Mouse (Mus musculus): Measurements from ENCODE around the gene Immp2l. TPM values are rescaled to one million over a fixed set of nuclear protein-coding genes. Genes with fewer than 3 reads are reported as not detected.

Immp2l gene
- total RNA-seq, 1 experiment: 11.4 TPM

DNA sequence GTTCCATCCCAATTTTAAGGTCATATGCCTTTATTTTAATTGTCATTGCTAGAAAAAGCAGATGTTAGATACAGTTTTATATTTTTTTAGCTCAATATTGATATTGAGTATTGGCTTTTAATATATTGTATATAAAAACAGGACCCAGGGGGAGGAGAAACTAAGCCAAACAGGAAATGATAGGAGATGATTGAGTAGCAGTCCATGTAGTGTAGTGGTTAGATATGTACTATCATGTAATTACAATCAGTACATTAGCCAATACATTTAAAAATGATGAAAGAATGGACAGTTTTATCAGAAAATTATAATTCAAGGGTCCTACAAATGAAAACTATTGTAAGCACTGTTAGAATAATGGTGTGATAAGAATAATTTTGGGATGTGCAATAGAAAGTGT lies 94.5 kb downstream of the Immp2l start:
- Histone ChIP-seq H3K36me3 (ENCODE audit: control insufficient read depth, insufficient read depth, low read length, poor library complexity, severe bottlenecking) (no peaks in the 10 kb centered on the region), H3K27ac (ENCODE audit: insufficient read depth, low read depth, low read length, poor library complexity, severe bottlenecking) (no peak overlapping the region), H3K4me3 (ENCODE audit: insufficient read depth in 1 of 2, low read depth in 1 of 2, low read length in 2 of 2, poor library complexity in 1 of 2, severe bottlenecking in 1 of 2) (no peak overlapping the region), H3K4me1 (ENCODE audit: control insufficient read depth in 2 of 2, insufficient read depth in 2 of 2, low read length in 2 of 2, poor library complexity in 1 of 2) (no peaks in the 10 kb centered on the region), H3K9ac (ENCODE audit: insufficient read depth, low read depth, low read length, poor library complexity, severe bottlenecking) (no peak overlapping the region), H3K9me3 (ENCODE audit: control insufficient read depth, insufficient read depth, low read depth, low read length) (no peaks in the 10 kb centered on the region)
- no peak for DNase-seq (ENCODE audit: low read depth, low spot score)
- in situ Hi-C loops (cut with MboI; ENCODE audit: low sequenced_read_pairs in 2 of 2, unreplicated experiment in 2 of 2): no loop called here
- TF ChIP-seq HCFC1 (IDR thresholded peaks at IDR 0.05; ENCODE audit: borderline replicate concordance, insufficient read depth, low read length): no peak
- TF ChIP-seq ZNF384 (IDR thresholded peaks at IDR 0.05; ENCODE audit: low read depth, low read length): no peak
- no peak for TF ChIP-seq ZC3H11A (IDR thresholded peaks at IDR 0.05; ENCODE audit: borderline replicate concordance, low read depth, low read length)
- TF ChIP-seq CHD2 (IDR thresholded peaks at IDR 0.05; ENCODE audit: low read depth, low read length): no peak
- no peak for TF ChIP-seq MAFK (IDR thresholded peaks at IDR 0.05; ENCODE audit: insufficient read depth, low read depth, low read length)

DNA sequence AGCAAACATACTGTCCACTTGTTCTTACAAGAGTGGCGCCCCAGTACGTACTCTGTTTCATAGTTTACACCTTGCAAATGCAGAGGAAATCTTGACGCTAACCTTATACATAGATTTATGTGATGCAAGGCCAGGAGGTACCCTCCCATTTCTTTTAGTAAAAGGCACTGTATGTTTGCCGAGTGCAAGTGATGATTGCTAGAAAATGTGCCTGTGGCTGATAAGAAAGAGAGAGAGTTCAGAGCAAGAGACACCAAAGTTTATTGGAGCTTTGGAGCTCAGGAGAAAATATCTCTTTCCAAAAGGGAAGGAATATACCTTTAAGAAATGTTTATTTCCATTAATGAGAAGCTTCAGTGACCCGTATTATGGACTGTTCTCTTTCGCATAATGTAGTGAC lies 95.8 kb downstream of the Immp2l start:
- no peak for TF ChIP-seq ZC3H11A (IDR thresholded peaks at IDR 0.05; ENCODE audit: borderline replicate concordance, low read depth, low read length)
- no peak for TF ChIP-seq HCFC1 (IDR thresholded peaks at IDR 0.05; ENCODE audit: borderline replicate concordance, insufficient read depth, low read length)
- no peak for TF ChIP-seq CHD2 (IDR thresholded peaks at IDR 0.05; ENCODE audit: low read depth, low read length)
- no peak for TF ChIP-seq MAFK (IDR thresholded peaks at IDR 0.05; ENCODE audit: insufficient read depth, low read depth, low read length)
- no peak for TF ChIP-seq ZNF384 (IDR thresholded peaks at IDR 0.05; ENCODE audit: low read depth, low read length)
- no peak overlapping the region for H3K4me3 ChIP-seq (ENCODE audit: insufficient read depth in 1 of 2, low read depth in 1 of 2, low read length in 2 of 2, poor library complexity in 1 of 2, severe bottlenecking in 1 of 2)
- H3K36me3 ChIP-seq (ENCODE audit: control insufficient read depth, insufficient read depth, low read length, poor library complexity, severe bottlenecking): no peaks in the 10 kb centered on the region
- no peak overlapping the region for H3K27ac ChIP-seq (ENCODE audit: insufficient read depth, low read depth, low read length, poor library complexity, severe bottlenecking)
- no peaks in the 10 kb centered on the region for H3K9me3 ChIP-seq (ENCODE audit: control insufficient read depth, insufficient read depth, low read depth, low read length)
- in situ Hi-C loops (cut with MboI; ENCODE audit: low sequenced_read_pairs in 2 of 2, unreplicated experiment in 2 of 2): no loop called here
- DNase-seq (ENCODE audit: low read depth, low spot score): no peak
- no peaks in the 10 kb centered on the region for H3K4me1 ChIP-seq (ENCODE audit: control insufficient read depth in 2 of 2, insufficient read depth in 2 of 2, low read length in 2 of 2, poor library complexity in 1 of 2)
- no peak overlapping the region for H3K9ac ChIP-seq (ENCODE audit: insufficient read depth, low read depth, low read length, poor library complexity, severe bottlenecking)

DNA sequence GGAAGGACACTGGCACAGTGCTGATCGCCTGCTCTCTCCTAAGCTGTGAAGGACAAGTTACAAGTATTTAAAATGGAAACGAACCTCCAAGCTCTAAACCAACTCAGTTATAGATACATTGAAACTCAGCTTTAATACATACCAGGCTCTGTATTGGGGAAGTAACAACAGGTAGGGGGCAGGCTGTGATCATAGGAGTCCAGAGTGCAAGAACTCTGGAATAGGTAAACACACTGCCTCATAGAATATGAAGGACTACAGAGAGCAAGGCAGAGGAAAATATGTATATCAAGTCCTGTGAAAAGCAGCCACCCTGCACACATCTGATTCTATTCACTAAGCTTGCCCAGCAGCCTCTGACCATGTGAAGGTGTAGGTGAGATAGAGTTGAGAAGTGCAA lies 99.3 kb downstream of the Immp2l start:
- in situ Hi-C loops (cut with MboI; ENCODE audit: low sequenced_read_pairs in 2 of 2, unreplicated experiment in 2 of 2): no loop called here
- no peaks in the 10 kb centered on the region for H3K36me3 ChIP-seq (ENCODE audit: control insufficient read depth, insufficient read depth, low read length, poor library complexity, severe bottlenecking)
- no peaks in the 10 kb centered on the region for H3K9me3 ChIP-seq (ENCODE audit: control insufficient read depth, insufficient read depth, low read depth, low read length)
- H3K4me1 ChIP-seq (ENCODE audit: control insufficient read depth in 2 of 2, insufficient read depth in 2 of 2, low read length in 2 of 2, poor library complexity in 1 of 2): no peaks in the 10 kb centered on the region
- no peak for DNase-seq (ENCODE audit: low read depth, low spot score)
- no peak for TF ChIP-seq CHD2 (IDR thresholded peaks at IDR 0.05; ENCODE audit: low read depth, low read length)
- no peak for TF ChIP-seq ZNF384 (IDR thresholded peaks at IDR 0.05; ENCODE audit: low read depth, low read length)
- TF ChIP-seq HCFC1 (IDR thresholded peaks at IDR 0.05; ENCODE audit: borderline replicate concordance, insufficient read depth, low read length): no peak
- TF ChIP-seq MAFK (IDR thresholded peaks at IDR 0.05; ENCODE audit: insufficient read depth, low read depth, low read length): no peak
- no peak for TF ChIP-seq ZC3H11A (IDR thresholded peaks at IDR 0.05; ENCODE audit: borderline replicate concordance, low read depth, low read length)
- no peak overlapping the region for H3K9ac ChIP-seq (ENCODE audit: insufficient read depth, low read depth, low read length, poor library complexity, severe bottlenecking)
- H3K4me3 ChIP-seq (ENCODE audit: insufficient read depth in 1 of 2, low read depth in 1 of 2, low read length in 2 of 2, poor library complexity in 1 of 2, severe bottlenecking in 1 of 2): no peak overlapping the region
- H3K27ac ChIP-seq (ENCODE audit: insufficient read depth, low read depth, low read length, poor library complexity, severe bottlenecking): no peak overlapping the region

DNA sequence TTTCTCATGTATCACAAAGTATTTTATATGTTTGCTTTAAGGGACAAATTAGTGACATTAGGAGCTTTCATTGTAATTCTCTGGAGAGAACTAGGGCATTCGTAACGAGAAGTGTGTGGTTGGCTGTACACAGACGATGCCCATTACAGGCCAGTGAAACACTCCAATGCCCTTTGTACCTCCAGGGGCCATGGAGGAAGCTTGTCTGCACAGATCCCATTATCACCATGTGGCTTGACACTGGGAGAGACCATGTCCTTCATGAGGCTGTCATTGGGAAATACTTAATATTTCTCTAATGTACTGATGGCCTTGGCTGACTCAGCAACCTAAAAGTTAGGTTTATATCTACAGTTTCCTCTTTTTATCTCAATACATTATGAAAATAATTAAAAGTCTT lies 111.0 kb downstream of the Immp2l start:
- in situ Hi-C loops (cut with MboI; ENCODE audit: low sequenced_read_pairs in 2 of 2, unreplicated experiment in 2 of 2): no loop called here
- TF ChIP-seq ZC3H11A (IDR thresholded peaks at IDR 0.05; ENCODE audit: borderline replicate concordance, low read depth, low read length) (no peak), ZNF384 (IDR thresholded peaks at IDR 0.05; ENCODE audit: low read depth, low read length) (no peak), CHD2 (IDR thresholded peaks at IDR 0.05; ENCODE audit: low read depth, low read length) (no peak), MAFK (IDR thresholded peaks at IDR 0.05; ENCODE audit: insufficient read depth, low read depth, low read length) (no peak), HCFC1 (IDR thresholded peaks at IDR 0.05; ENCODE audit: borderline replicate concordance, insufficient read depth, low read length) (no peak)
- Histone ChIP-seq H3K4me1 (ENCODE audit: control insufficient read depth in 2 of 2, insufficient read depth in 2 of 2, low read length in 2 of 2, poor library complexity in 1 of 2) (no peaks in the 10 kb centered on the region), H3K9ac (ENCODE audit: insufficient read depth, low read depth, low read length, poor library complexity, severe bottlenecking) (no peak overlapping the region), H3K27ac (ENCODE audit: insufficient read depth, low read depth, low read length, poor library complexity, severe bottlenecking) (no peak overlapping the region), H3K9me3 (ENCODE audit: control insufficient read depth, insufficient read depth, low read depth, low read length) (no peaks in the 10 kb centered on the region), H3K4me3 (ENCODE audit: insufficient read depth in 1 of 2, low read depth in 1 of 2, low read length in 2 of 2, poor library complexity in 1 of 2, severe bottlenecking in 1 of 2) (no peak overlapping the region), H3K36me3 (ENCODE audit: control insufficient read depth, insufficient read depth, low read length, poor library complexity, severe bottlenecking) (no peaks in the 10 kb centered on the region)
- no peak for DNase-seq (ENCODE audit: low read depth, low spot score)

DNA sequence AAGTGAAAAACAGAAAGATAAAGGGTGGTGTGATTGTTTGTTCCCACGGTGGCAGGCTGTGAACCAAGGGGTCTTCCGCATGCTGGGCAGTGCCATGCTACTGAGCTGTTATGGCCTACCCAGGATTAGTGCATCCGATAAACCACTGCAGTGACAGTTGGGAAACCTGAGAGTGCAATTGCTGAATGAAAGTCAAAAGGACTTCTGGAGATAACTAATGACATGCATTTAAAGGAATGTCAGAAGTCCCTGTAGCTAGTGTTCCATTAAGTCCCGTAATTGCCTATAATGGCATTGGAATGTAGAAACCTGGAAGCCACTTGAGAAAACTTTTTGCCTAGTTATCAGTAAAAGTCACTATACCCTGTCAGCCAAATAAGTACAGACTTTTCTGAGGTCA lies 135.7 kb downstream of the Immp2l start:
- Histone ChIP-seq H3K4me1 (ENCODE audit: control insufficient read depth in 2 of 2, insufficient read depth in 2 of 2, low read length in 2 of 2, poor library complexity in 1 of 2) (no peaks in the 10 kb centered on the region), H3K36me3 (ENCODE audit: control insufficient read depth, insufficient read depth, low read length, poor library complexity, severe bottlenecking) (no peaks in the 10 kb centered on the region), H3K4me3 (ENCODE audit: insufficient read depth in 1 of 2, low read depth in 1 of 2, low read length in 2 of 2, poor library complexity in 1 of 2, severe bottlenecking in 1 of 2) (no peak overlapping the region), H3K9ac (ENCODE audit: insufficient read depth, low read depth, low read length, poor library complexity, severe bottlenecking) (no peak overlapping the region), H3K9me3 (ENCODE audit: control insufficient read depth, insufficient read depth, low read depth, low read length) (no peaks in the 10 kb centered on the region), H3K27ac (ENCODE audit: insufficient read depth, low read depth, low read length, poor library complexity, severe bottlenecking) (no peak overlapping the region)
- no peak for DNase-seq (ENCODE audit: low read depth, low spot score)
- TF ChIP-seq CHD2 (IDR thresholded peaks at IDR 0.05; ENCODE audit: low read depth, low read length): no peak
- no peak for TF ChIP-seq HCFC1 (IDR thresholded peaks at IDR 0.05; ENCODE audit: borderline replicate concordance, insufficient read depth, low read length)
- TF ChIP-seq MAFK (IDR thresholded peaks at IDR 0.05; ENCODE audit: insufficient read depth, low read depth, low read length): no peak
- no peak for TF ChIP-seq ZNF384 (IDR thresholded peaks at IDR 0.05; ENCODE audit: low read depth, low read length)
- no peak for TF ChIP-seq ZC3H11A (IDR thresholded peaks at IDR 0.05; ENCODE audit: borderline replicate concordance, low read depth, low read length)
- in situ Hi-C loops (cut with MboI; ENCODE audit: low sequenced_read_pairs in 2 of 2, unreplicated experiment in 2 of 2): no loop called here

Measured in ES-E14 (cell line).